Mouse (Mus musculus) E14TG2a.4 (cell line): Measurements from ENCODE around the gene Galnt15.

Experiments used
- H3K27me3 ChIP-seq: 2 replicates; pipeline ENCODE4 v1.6.1; 2014; ENCODE audit warnings: low read length, control low read depth; ENCODE audit not compliant: insufficient read depth
- H3K36me3 ChIP-seq: 2 replicates; pipeline ENCODE4 v1.6.1; 2014; ENCODE audit warnings: low read length, control low read depth; ENCODE audit not compliant: insufficient read depth
- H3K4me1 ChIP-seq: replicated peaks from 2 replicates; pipeline ENCODE4 v1.6.1; 2014; ENCODE audit warnings: low read depth, low read length, control low read depth
- H3K4me3 ChIP-seq: replicated peaks from 2 replicates; pipeline ENCODE4 v1.5.1; 2014; ENCODE audit warnings: mild to moderate bottlenecking, low read length
- H3K9me3 ChIP-seq: 2 replicates; pipeline ENCODE4 v1.6.1; 2014; ENCODE audit warnings: low read length, control low read depth
- CTCF ChIP-seq: conservative IDR thresholded peaks from 2 replicates; pipeline ENCODE4 v1.5.1; 2014; ENCODE audit warnings: low read length
- NANOG ChIP-seq: IDR thresholded peaks from 2 replicates; pipeline ENCODE4 v1.6.1; 2014; ENCODE audit warnings: borderline replicate concordance, low read length, mixed read lengths
- POU5F1 ChIP-seq: IDR thresholded peaks from 2 replicates; pipeline ENCODE4 v1.6.1; 2014; ENCODE audit warnings: low read length, borderline replicate concordance

Gene Galnt15

DNA sequence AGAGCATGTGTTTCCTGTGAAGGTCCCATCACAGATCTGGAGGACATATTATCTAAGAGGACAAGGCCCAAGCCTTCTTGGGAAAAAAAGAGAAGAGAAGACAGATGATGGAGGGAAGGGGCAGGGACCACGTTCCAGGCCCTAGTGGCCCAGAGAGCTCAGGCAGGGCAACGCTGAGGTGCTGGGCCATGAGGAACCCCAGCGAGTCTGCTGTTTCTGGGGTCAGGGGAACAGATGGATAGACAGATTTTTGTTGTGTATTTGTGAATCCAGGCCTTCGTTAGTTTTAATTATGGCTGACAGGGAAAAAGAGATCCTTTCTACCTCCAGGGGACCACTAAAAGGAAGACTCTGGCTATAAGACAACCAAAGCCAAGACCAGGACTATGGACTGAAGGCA is 4.9 kb upstream of the Galnt15 start:
- H3K4me1 ChIP-seq: peaks cover 36% of the 10 kb centered on the region
- no peak overlapping the region for H3K4me3 ChIP-seq
- H3K9me3 ChIP-seq: 0 out of 2 replicates have a peak, but pooled peaks cover under 1% of the 10 kb centered on the region
- TF ChIP-seq POU5F1 (no peak), NANOG (no peak), CTCF (no peak)
- no peaks in the 10 kb centered on the region for H3K36me3 ChIP-seq
- peaks cover 8% of the 10 kb centered on the region for H3K27me3 ChIP-seq

- peaks cover 12% of the 10 kb centered on the region for H3K27me3 ChIP-seq
- no peaks in the 10 kb centered on the region for H3K36me3 ChIP-seq
- peak overlapping the region; percentile 58 for H3K4me3 ChIP-seq
- peaks cover 29% of the 10 kb centered on the region for H3K4me1 ChIP-seq
- TF ChIP-seq POU5F1: no peak
- TF ChIP-seq NANOG: no peak
- no peak for TF ChIP-seq CTCF
- H3K9me3 ChIP-seq: peaks cover 11% of the 10 kb centered on the region
These were observed 1.6 kb upstream of the Galnt15 start for GRCm38 (mm10) chr14:32027218-32027617.

GRCm38 (mm10) chr14:32029411-32029992 is 713 bp downstream of the Galnt15 start:
- TF ChIP-seq CTCF (no peak), POU5F1 (no peak), NANOG (no peak)
- peaks cover 18% of the 10 kb centered on the region for H3K4me1 ChIP-seq
- peaks cover 11% of the 10 kb centered on the region for H3K9me3 ChIP-seq
- peaks cover 12% of the 10 kb centered on the region for H3K27me3 ChIP-seq
- no peaks in the 10 kb centered on the region for H3K36me3 ChIP-seq
- H3K4me3 ChIP-seq: no peak overlapping the region

GRCm38 (mm10) chr14:32030073-32030472 is 1.3 kb downstream of the Galnt15 start:
- TF ChIP-seq POU5F1 (no peak), NANOG (no peak), CTCF (no peak)
- Histone ChIP-seq H3K4me3 (no peak overlapping the region), H3K4me1 (peaks cover 18% of the 10 kb centered on the region), H3K9me3 (peaks cover 11% of the 10 kb centered on the region), H3K27me3 (peaks cover 12% of the 10 kb centered on the region), H3K36me3 (no peaks in the 10 kb centered on the region)

- Histone ChIP-seq H3K9me3 (peaks cover 11% of the 10 kb centered on the region), H3K4me3 (no peak overlapping the region), H3K4me1 (peaks cover 11% of the 10 kb centered on the region), H3K27me3 (peaks cover 9% of the 10 kb centered on the region; the same call in 1 of the 2 replicates), H3K36me3 (no peaks in the 10 kb centered on the region)
- no peak for TF ChIP-seq NANOG
- TF ChIP-seq CTCF: peak; percentile 90
These were observed 3.7 kb downstream of the Galnt15 start for GRCm38 (mm10) chr14:32032522-32032921.

- Histone ChIP-seq H3K36me3 (no peaks in the 10 kb centered on the region), H3K27me3 (no peaks in the 10 kb centered on the region), H3K4me1 (no peaks in the 10 kb centered on the region), H3K9me3 (no peaks in the 10 kb centered on the region), H3K4me3 (no peak overlapping the region)
- TF ChIP-seq POU5F1 (no peak), NANOG (no peak), CTCF (no peak)
These were observed 7.7 kb downstream of the Galnt15 start for GRCm38 (mm10) chr14:32036482-32036881.

- TF ChIP-seq NANOG (no peak), POU5F1 (no peak), CTCF (no peak)
- Histone ChIP-seq H3K9me3 (no peaks in the 10 kb centered on the region), H3K36me3 (no peaks in the 10 kb centered on the region), H3K4me3 (no peak overlapping the region), H3K4me1 (no peaks in the 10 kb centered on the region), H3K27me3 (no peaks in the 10 kb centered on the region)
These were observed 9.0 kb downstream of the Galnt15 start for GRCm38 (mm10) chr14:32037661-32038252.

- no peak overlapping the region for H3K4me3 ChIP-seq
- no peaks in the 10 kb centered on the region for H3K9me3 ChIP-seq
- TF ChIP-seq POU5F1: no peak
- TF ChIP-seq NANOG: no peak
- TF ChIP-seq CTCF: no peak
- no peaks in the 10 kb centered on the region for H3K27me3 ChIP-seq
- H3K36me3 ChIP-seq: no peaks in the 10 kb centered on the region
- no peaks in the 10 kb centered on the region for H3K4me1 ChIP-seq
These were observed 13.3 kb downstream of the Galnt15 start for GRCm38 (mm10) chr14:32042108-32042507.
